Mouse (Mus musculus): ENCODE measurements at regions not wholly inside any gene's neighbourhood (a gene's known extent, or its start where the extent isn't known, plus 50 kb on each side); places are given as distances from the start of the nearest gene placed in this dataset.
"Not testable (repeated sequence)": the region's sequence is repeated elsewhere in the genome, so short reads cannot be mapped to it uniquely, and the experiment has no call there.

DNA sequence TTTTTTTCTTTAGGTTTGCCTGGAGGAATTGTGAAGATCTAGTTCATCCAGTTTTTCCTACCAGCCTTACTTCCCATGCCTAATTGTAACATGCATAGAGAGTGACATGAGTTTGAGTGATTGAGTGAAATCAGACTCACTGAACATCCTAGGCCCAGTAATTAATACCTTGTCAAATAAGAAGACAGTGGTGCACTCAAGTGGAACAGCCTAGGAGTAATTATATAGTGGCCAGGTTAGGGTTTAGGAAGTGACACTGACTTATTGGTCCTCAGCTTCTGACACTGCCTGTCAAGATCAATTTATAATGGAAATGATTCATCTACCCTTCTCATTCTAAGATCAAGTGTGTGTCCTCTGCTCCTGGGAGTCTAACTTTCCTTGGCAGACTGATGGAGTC, 250.8 kb downstream of the Tpbg start:
- no peak for DNase-seq (ENCODE audit: low spot score)

DNA sequence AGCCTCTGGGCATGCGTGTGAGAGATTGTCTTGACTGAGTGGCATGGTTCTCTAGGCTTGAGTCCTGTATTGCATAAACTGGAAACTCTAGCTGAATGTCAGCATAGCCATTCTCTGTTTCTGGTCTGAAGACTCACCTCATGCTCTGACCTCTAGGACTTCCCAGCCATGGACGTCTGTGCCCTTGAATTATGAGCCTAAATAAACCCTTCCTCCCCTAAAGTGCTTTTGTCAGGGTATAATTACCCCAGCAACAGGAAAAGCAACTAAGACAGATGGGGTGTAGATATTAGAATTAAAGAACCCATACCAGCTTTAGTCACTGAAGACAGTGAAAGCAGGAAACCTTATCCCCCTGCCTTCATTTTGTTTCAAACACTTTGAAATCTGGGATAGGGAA, 253.3 kb downstream of the Tpbg start:
- no peak for DNase-seq (ENCODE audit: low spot score)

DNA sequence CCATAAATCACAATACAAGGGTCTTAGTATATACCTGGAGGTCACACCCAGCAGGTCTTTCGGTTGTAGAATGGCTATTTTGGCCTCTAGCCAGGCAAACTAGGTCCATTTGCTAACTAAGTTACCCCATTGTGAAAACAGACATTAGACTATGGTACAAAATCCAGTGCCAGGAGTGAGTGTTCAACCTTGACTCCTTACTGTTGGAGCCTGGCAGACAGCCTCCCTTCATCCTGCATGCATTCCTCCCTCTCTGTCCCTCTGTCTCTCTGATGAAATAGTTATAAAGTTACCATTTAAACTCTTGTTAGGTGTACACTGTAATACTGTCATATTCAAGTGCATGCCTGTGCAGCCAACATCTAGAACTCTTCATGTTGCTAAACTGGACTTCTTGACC, 254.1 kb downstream of the Tpbg start:
- DNase-seq (ENCODE audit: low spot score) = no peak

DNA sequence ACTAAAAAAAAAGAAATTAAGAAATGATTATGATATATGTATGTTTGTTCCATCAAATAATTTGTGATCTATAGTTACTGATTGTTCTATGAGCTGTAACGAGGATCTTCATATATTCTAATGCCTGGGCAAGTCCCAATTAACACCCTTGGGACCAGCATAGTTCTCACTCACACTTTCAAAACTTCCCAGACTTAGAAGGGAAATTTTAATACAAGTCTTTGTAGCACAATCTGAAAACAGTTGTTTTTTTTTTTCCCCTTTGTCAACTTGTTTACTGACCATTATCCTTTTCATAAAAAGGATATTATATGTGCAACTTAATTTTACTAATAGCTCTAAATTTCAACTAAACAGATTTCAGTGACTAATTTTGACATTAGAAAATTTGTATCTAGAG, 257.1 kb downstream of the Tpbg start:
- no peak for DNase-seq (ENCODE audit: low spot score)

DNA sequence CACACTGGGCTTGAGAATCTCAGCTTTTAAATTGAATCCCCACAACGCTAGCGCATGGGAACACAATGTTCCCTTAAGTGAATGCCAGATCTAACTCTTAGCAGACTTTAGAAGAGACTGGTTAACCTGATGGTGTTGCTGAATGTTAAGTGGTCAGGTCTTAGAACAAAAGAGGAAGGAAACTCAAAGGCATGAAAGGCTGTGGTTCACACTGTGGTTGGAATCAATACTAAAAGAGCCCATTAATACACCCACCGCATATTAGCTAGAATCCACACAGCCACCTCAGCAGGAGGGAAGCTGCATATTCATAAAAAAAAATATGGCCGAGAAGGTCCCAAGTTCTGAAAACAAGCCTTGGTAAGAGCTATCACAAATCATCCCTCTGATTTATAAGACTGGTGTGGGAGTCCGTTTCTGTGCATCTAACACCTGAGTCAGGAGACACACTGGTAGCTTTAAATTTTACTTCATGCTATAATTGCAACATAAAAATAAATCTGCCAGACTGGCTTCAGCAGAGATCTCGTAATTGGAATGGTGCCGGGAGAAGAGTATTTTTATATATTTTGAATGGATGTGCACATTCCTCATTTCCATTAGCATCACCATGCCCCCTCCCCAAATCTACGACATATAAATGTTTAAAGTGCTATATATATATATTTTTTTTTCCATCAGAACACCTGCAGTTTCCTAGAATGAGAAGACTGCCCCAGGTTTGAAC, 259.3 kb downstream of the Tpbg start:
- no peak for DNase-seq (ENCODE audit: low spot score)

DNA sequence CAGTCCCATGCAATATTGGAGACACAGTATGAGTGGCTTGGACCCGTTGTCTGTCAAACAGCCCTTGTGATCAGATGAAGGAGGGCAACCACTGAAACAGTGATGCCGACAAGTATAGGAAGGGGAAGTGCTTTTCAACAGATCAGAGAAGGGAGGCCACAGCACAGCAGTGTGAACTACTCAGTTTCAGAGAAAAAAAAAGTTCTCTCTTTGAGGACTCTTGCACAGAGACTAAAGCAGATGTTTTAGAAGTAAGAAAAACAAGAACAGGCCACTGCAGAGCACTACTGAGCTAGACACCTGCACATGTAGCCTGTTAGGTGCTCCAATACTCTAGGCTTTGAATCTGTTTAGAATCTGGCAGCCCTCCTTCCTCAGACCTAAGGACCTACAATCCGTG, 261.4 kb downstream of the Tpbg start:
- no peak for DNase-seq (ENCODE audit: low spot score)

DNA sequence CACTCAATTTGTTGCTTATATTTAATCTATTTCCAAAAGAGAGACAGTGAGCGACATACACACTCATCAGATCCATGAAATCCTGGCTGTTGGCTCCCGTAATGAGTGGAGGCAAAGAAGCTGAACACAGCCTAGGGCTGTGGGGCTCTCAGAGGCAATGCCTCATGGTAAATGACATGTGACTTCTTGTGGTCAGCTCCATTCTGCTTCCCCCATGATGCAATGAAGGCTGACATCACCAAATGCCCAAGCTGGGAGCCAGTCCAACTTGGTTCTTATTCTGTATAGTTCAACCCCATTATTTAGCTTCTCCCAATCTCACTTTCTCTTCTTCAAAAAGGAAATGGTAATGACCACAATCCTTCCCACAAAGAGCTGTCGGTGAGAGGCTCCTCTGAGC, 262.5 kb downstream of the Tpbg start:
- no peak for DNase-seq (ENCODE audit: low spot score)

DNA sequence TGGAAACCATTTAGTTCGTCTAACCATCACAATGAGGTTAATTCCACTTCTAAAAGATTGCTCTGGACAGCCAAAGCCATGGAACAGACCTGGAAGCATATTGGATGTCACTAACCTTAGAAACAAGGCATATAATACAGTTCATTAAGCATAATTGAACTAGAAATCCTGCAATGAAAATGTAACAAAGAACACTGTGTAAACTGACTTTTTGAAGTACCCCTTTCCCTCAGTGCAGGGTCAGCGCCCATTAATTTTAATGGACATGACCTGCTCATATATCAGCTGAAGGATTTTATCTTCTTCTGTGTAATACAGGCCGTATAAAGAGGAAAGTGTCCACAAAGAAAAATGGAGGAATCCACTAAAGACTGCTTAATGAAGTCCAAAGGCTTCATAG, 263.7 kb downstream of the Tpbg start:
- DNase-seq (ENCODE audit: low spot score) = no peak

DNA sequence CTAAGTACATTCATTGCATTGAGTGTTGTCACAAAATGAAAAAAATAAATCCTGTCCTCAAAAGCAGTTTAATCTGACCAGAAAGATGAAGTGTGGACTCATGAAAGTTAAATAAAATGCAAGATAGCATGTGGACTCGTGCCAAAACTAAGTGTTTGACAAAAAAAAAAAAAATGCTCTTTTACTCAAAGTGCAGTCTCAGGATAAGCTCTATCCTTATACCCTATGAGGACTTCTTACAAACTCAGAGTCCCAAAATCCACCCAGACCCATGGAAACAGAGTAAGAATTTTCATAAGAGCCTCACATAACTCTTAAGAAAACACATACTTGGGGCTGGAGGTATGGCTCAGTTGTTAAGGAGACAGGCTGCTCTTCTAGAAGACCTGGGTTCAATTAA, 267.7 kb downstream of the Tpbg start:
- no peak for DNase-seq (ENCODE audit: low spot score)

DNA sequence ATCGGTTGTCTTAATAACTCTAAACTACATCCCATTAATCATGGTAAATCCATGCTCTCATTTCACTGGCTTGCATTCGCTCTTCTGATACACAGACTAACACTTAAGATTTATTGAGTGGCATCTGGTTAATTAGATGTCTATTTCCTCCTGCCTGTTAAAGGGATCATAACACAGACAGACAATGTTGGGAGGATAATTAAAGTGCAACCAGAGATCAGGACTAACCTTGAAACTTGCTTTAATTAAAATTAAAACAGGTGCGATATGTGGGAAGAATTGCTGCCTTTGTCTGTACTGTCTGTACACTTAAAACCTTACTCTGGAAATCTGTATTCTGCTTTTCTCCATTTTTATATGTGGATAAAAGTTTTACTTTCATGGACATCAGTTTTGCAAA, 277.2 kb downstream of the Tpbg start:
- DNase-seq (ENCODE audit: low spot score) = no peak

DNA sequence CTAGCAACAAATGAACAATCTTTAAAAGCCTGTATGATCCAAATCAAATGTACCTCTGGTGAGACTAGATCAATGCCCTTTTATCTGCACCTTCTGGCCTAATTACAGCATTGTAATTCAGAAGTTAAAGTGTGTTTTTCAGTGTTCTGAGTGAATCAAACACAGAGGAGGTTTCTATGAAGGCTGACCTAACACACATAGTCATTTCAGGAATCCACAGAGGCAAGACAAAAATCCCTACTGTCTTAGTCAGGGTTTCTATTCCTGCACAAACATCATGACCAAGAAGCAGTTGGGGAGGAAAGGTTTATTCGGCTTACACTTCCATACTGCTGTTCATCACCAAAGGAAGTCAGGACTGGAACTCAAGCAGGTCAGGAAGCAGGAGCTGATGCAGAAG, 293.4 kb downstream of the Tpbg start:
- DNase-seq (ENCODE audit: low spot score) = not testable (repeated sequence)

DNA sequence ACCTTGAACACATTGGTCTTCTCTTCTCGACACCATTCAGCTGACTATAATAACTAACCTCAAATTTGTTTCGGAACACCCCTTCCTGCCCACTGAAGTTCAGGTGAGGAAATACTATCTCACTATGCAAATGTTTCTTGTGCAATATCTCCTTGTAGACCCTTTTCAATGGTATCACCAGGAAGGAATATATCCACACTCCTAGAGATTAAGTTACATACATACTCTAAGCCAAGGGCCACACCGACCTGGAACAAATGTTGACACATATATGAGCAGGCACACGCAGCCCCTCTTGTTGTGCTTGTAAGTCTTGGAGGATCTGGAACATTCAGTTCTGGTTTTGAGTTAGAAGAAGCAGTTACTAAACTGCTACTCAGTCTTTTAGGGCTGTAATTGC, 303.7 kb downstream of the Tpbg start:
- DNase-seq (ENCODE audit: low spot score) = no peak

DNA sequence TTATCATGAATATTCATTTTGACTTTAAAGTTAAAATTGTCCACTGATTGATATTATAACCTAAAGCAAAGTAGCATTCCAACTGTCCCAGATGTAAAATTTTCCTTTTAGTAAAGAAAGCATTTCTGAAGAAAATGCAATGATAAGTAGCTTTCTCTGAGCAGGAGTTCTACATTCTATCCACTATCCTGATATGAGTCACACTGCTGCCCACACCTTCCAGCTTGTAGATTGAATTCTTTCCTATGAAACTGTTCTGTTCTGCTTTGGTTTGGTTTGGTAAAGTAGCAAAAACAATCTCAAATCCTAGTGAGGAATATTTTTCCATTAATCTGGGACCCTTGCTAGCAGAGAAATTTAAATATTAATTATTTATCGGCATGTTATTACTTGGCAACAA, 304.4 kb downstream of the Ube2cbp start:
- DNase-seq (ENCODE audit: low spot score) = no peak

DNA sequence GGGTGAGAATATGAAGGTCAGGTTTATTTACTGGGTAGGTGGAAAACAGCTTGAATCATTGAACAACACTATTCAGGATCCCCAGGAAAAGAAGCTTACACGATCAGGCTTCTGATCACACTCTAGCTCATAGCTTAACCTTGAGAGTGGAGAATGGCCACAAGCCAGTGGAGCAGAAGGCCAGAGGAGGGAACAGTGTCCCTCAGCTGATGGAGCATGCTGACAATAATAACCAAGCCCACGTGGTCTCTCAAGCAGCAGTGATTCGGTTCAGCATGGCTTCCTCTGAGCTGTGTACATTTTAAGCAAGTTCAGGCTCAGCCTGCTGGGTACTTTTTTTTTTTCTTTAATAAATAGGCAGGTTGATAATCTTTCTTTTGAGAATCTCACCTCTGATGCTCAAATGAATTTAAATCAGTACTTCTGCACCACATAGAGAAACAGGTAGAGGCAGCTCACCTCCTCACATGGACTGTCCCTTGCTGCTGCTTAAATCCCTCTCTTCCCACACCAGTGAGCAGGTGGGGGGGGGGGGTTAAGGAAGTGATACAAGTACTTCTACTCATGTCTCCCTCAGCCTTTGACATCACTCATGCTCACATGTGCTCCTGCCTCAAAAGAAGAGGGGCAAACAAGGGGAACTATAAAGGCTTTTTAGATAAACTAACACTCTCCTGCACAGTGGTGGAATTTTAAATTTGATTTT, 298.2 kb downstream of the Ube2cbp start:
- no peak for DNase-seq (ENCODE audit: low spot score)

DNA sequence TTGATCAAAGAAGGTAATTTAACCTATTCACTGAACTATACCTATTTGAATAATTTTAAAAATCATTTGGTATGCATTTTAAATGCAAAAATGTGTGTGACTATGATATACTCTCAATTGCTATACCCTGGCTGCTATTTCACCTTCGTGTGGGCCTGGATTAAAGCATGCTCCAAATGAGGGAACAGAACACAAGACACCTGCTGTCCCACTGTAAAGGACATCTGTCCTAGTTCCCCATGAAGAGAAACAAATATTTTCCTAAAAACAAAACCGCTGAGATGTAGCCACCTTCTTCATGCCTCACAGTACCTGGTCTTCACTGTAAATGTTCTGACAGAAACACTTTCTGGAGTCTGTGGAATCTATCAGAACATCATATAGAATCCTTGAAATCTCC, 294.0 kb downstream of the Ube2cbp start:
- no peak for DNase-seq (ENCODE audit: low spot score)

DNA sequence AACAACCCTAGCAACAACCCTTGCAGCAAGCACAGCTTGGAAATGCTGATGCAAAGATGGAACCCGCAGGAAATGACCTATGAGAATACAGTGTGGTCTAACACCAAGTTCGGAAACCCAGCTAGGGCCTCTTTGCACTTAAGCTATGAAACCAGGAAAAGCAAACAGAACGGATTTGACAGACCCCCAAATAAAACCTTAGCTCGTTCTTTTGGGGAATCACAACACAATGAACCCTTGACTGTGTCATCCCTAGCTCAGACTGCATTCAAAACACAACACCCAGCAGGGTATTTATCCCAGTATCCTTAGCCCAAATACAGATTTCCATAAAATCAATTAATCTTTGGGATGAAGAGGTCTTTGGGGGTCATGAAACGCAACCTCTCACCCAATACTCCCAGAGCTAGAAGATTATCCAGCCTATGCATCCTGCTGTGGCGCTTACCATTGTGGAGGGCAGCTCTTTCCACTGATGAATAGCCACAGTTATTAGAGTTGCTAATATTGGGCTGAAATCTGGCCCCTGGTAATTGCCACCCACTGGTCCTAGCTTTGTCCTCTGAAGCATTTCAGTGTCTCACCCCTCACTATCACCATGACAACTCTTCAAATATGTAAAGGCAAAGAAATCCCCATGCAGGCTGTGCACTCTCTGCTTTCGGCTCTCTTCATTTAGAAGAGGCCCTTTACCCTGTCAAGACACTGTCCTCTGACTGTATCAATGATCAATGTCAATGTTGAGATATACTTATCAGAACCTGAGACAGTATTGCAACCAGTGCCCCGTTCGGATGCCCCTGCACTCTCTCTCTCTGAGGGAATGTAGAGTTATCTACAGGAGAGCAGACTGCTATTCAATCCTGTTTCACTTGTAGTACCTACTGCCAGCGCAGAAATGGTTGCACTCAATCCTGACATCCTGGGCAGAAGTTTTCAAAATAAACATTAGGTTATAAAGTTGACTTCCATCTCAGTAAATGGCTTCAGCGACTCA, 277.7 kb downstream of the Ube2cbp start:
- DNase-seq (ENCODE audit: low spot score) = no peak

DNA sequence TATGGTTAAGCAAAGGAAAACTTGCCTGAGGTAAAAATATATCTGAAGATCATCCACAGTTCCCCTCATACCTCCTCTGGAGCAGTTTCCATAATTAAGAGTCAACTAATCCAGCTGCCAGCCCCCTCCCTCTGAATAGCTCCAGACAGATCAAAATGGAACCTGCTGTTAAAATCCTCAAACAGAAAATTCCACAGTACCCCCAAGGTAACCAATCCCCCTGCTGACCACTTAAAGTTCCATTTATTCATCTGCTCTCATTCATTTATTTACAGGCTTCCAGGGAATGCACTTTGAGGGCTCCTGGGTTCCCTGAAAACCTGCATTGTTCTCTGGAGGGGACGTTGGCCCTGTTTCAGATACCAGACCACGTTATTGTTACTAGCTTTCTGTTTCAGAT, 275.9 kb downstream of the Ube2cbp start:
- no peak for DNase-seq (ENCODE audit: low spot score)

DNA sequence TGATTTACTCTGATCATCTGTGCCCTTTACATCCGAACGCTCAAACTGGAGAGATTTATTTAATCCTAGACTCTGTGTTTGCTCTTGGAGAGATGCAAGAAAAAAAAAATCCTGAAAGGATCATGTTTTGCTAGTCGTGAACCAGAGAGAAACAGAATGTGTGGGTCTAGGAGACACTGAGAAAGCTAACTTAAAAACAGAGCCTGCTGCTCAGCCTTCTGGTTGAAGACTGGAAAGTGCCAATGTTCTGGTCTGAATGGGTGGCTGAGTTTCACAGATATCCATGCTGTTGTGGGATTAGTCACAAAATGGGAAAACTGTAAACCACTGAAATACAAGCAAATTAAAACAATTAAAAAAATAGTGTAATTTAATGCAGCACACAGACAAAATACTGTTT, 259.7 kb downstream of the Ube2cbp start:
- no peak for DNase-seq (ENCODE audit: low spot score)

DNA sequence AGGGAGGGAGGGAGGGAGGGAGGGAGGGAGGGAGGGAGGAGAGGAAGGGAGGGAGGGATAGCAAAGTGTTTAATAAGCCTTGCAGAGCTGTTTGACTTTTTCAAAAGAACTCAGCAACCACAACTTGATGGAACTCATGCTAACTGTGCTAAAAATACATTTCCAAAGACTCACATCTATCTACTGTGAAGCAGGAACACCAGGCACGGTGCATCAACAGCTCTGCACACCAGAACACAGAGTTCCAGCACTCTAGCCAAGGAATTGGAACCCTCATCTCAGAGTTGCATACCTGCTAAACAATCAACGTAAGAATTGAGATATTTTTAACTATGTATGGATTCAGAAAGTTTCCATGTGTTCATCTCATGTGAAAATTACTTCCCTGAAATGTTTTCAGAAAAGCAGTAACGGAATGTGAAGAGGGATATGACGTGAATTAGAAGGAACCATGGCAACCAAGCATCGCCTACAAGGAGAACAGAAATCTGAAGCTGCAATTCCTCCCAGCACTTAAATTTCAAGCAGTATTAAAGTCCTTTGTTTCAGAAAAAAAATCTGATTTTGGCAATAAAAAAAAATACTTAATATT, 256.3 kb downstream of the Ube2cbp start:
- DNase-seq (ENCODE audit: low spot score) = no peak

DNA sequence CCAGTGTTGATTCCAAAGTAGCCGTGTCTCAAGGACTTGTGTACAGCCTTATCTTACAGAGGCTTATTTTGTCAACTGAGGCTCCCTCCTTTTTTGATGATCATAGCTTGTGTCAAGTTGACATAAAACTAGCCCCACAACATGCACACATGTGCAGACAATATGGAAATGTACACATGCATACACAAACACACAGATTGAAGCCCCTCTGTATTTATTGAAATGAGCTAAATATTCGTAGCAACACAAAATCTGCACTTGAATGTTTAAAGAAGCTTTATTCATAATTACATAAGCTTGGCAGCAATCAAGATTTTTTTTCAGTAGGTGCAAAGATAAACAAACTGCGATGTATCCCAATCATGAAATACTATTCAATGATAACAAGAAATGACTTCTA, 253.5 kb downstream of the Ube2cbp start:
- DNase-seq (ENCODE audit: low spot score) = no peak

DNA sequence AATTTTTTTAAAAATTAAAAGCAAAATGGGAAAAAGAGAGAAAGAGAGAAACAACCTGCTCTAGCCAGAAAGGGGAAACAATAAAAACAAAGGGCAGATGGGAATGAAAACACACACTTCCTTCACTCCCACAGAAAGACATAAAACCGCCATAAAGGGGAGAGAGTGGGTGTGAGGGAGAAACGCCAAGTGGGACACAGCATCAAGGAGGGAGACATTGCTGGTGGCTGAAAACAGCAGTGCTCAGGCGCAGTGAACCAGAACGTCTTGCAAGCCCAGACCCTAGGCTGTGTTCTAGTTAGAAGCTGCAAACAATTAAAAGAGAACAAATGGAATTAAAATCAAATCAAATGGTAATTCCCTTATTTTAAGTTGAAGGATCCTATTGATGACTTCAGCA, 245.1 kb downstream of the Ube2cbp start:
- DNase-seq (ENCODE audit: low spot score) = no peak

DNA sequence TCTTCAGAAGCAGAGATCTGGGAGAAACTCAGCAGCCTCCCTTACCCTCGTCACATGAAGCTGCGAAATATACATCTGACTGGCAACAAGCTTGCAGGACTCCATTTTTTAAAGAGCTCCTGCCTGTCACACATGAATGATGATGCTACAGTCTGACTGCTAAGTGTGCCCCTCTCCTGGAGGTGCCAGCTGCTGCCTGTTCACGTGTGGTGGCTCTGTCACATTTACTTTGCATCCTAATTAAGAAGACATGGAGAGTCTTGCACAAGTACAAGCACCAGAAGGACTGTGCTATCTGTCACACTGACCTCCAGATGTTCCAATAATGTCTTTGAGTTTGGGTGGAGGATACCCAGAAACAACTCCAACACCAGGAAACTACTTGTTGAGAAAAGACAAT, 240.2 kb downstream of the Ube2cbp start:
- DNase-seq (ENCODE audit: low spot score) = no peak
